ENCODE assay signal across 9 mouse cellular contexts in genomic region chr8:109853423-109853822, GRCm38 (mm10). TPM values are rescaled to one million over a fixed set of nuclear protein-coding genes. Genes with fewer than 3 reads are reported as not detected.
DNase-seq lines count a peak whose midpoint lies in the region; ATAC-seq lines count a peak whose summit lies in the region.
"Had no signal": no experiment of that assay in that cellular context is flagged by ENCODE, and none has a peak within 500 bp of the region (broad histone marks: within the 10 kb centered on the region; RNA-seq: fewer than 3 reads in every experiment).

No protein-coding gene starts in this region.

- H3K4me3 ChIP-seq in heart, embryonic 11.5 days (ENCODE audit: low read depth, low read length): no peak overlapping the region

- peak; percentile 86 for DNase-seq in heart, adult 11 months
- DNase-seq in NIH3T3 (ENCODE audit: low read depth): peak; percentile 84
- peak; percentile 52 for DNase-seq in cerebellum, adult 9-11 months
- DNase-seq in gastrocnemius, postnatal 14 days: peak; percentile 30
- DNase-seq in layer of hippocampus, adult 8-10 months (ENCODE audit: low spot score in 2 of 2): peak; percentile 29 to 63
- DNase-seq in lung, postnatal 10 days: peak; percentile 68
- peak; percentile 57 for DNase-seq in spleen, adult 12 weeks (ENCODE audit: low spot score)

- peaks cover 17% of the 10 kb centered on the region for H3K36me3 ChIP-seq in heart, embryonic 11.5 days (ENCODE audit: control insufficient read depth, insufficient read depth, low read length)

- H3K27ac ChIP-seq in heart, embryonic 11.5 days (ENCODE audit: low read depth, low read length): no peak overlapping the region
- H3K27ac ChIP-seq: macrophage had no signal

- H3K9me3 ChIP-seq in heart, embryonic 11.5 days (replicated peaks; ENCODE audit: control insufficient read depth, low read length): no peaks in the 10 kb centered on the region

- intact Hi-C loops in gastrocnemius, postnatal 14 days (cut with DNase I; ENCODE audit: low total_unique reads): loop anchor here (5.0 kb wide), 1 partner anchor 64 kb away; no protein-coding TSS in a partner anchor

- no peaks in the 10 kb centered on the region for H3K27me3 ChIP-seq in heart, embryonic 11.5 days (ENCODE audit: control insufficient read depth, insufficient read depth, low read length)

- no peak overlapping the region for H3K4me2 ChIP-seq in heart, embryonic 11.5 days

- 52% methylated on average over 6 of the region's 6 CpGs for WGBS in heart, embryonic 11.5 days (ENCODE audit: insufficient replicate concordance)

- H3K9ac ChIP-seq in heart, embryonic 11.5 days (ENCODE audit: low read depth, low read length): no peak overlapping the region

- ATAC-seq in heart, embryonic 11.5 days (replicated peaks; ENCODE audit: insufficient number of reproducible peaks, low FRiP score, low TSS enrichment): no peak

- H3K4me1 ChIP-seq in heart, embryonic 11.5 days (ENCODE audit: control insufficient read depth, insufficient read depth, low read length): 0 out of 2 replicates have a peak, but pooled peaks cover 2% of the 10 kb centered on the region

RNA-seq across cellular contexts. Expression of gene Phlpp2, which starts 14.9 kb away (rescaled TPM):
- polyA plus RNA-seq in heart, embryonic 11.5 days (2014; fragmentation: Nextera tagmentation; extraction: Ambion mirVana): 2.2 and 3.3 TPM in 2 replicates
- 1 to 10 TPM; 2.5 to 2.8 TPM for total RNA-seq in gastrocnemius, postnatal 14 days (2021)
- total RNA-seq in layer of hippocampus, adult 8-10 months (2022): 10 to 100 TPM; 24.8 to 36.5 (median 31.8) TPM

Comparison
In these comparisons a context has a peak if more than half of its experiments do, and no peak if none do; other contexts are left out.
1. DNase-seq: peak in every context shown above with its lines; median percentile 86 in heart, adult 11 months; 84 in NIH3T3; 68 in lung, postnatal 10 days; 57 in spleen, adult 12 weeks; 52 in cerebellum, adult 9-11 months; 46 in layer of hippocampus, adult 8-10 months; 30 in gastrocnemius, postnatal 14 days.
2. RNA of gene Phlpp2, which starts 14.9 kb away (total RNA-seq): 24.8 to 36.5 TPM in layer of hippocampus, adult 8-10 months; 2.5 to 2.8 TPM in gastrocnemius, postnatal 14 days; every median in the first group is over 4 times any median in the second.